Mouse (Mus musculus): ENCODE data around the gene Bend6. TPM values are rescaled to one million over a fixed set of nuclear protein-coding genes. Genes with fewer than 3 reads are reported as not detected.

The Bend6 gene
- total and polyA plus RNA-seq, 3 experiments: 0.04 to 0.08 TPM; not detected in 1

DNA sequence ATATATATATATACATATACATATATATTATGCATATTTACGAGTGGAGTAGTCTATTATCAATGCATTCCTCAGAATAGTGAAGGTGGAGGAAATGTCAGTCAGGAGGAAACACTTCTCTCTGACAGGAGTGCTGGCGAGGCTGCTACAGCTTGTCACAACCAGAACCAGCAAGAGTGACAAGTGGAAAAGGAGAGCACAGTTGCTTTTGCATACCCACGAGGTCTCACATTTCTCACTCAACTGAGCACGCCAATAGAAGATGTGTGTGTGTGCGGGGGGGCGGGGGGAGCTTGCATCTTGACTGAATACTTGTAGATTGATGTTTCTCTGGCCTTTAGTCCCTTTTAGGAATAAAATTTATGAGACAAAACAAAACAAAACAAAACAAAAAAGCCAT lies 11.5 kb downstream of the Bend6 start:
- Histone ChIP-seq H3K79me2 (ENCODE audit: control insufficient read depth, insufficient read depth, low read length, poor library complexity) (no peaks in the 10 kb centered on the region), H3K4me1 (ENCODE audit: control insufficient read depth in 1 of 2, insufficient read depth in 2 of 2, low read length in 2 of 2) (no peaks in the 10 kb centered on the region), H3K27me3 (ENCODE audit: control insufficient read depth in 1 of 2, insufficient read depth in 2 of 2, low read length in 2 of 2) (no peaks in the 10 kb centered on the region), H3K9ac (ENCODE audit: control insufficient read depth, low read depth, low read length, poor library complexity, severe bottlenecking) (no peak overlapping the region), H3K36me3 (ENCODE audit: control insufficient read depth in 1 of 2, insufficient read depth in 2 of 2, low read length in 2 of 2) (no peaks in the 10 kb centered on the region), H3K4me3 (ENCODE audit: control insufficient read depth in 1 of 2, insufficient read depth in 1 of 2, low read depth in 2 of 2, low read length in 2 of 2) (no peak overlapping the region), H3K27ac (ENCODE audit: control insufficient read depth, low read depth, low read length) (no peak overlapping the region), H3K9me3 (replicated peaks; ENCODE audit: insufficient read depth, low read length) (no peaks in the 10 kb centered on the region)
- DNase-seq (ENCODE audit: low read depth, low spot score): no peak
- TF ChIP-seq RCOR1 (IDR thresholded peaks at IDR 0.05; ENCODE audit: low read depth, low read length) (no peak), MAZ (IDR thresholded peaks at IDR 0.05; ENCODE audit: low read depth, low read length) (no peak), SIN3A (IDR thresholded peaks at IDR 0.05; ENCODE audit: low read length) (no peak), USF1 (IDR thresholded peaks at IDR 0.05; ENCODE audit: low read depth, low read length) (no peak), BHLHE40 (IDR thresholded peaks at IDR 0.05; ENCODE audit: borderline replicate concordance, low read depth, low read length) (no peak), MYC (IDR thresholded peaks at IDR 0.05; ENCODE audit: low read depth, low read length) (no peak), ZKSCAN1 (IDR thresholded peaks at IDR 0.05; ENCODE audit: low read depth, low read length) (no peak)

DNA sequence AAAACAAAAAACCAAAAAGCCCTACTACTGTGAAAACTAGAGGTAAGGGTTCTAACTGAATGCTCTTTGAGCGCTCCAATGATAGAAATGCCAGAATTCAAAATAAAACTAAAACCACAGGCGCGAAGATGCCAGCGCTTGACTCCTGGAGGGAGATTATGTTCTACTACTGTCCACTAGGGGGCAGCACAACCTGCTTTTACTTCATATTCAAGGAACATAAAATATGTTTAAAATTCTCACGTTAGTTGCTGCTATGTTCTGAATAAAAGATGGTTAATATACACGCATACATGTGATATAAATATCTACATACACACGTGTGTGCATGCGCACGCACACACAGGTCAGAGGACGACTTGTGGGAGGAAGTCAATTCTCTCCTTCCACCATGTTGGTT lies 14.8 kb downstream of the Bend6 start:
- Histone ChIP-seq H3K4me1 (ENCODE audit: control insufficient read depth in 1 of 2, insufficient read depth in 2 of 2, low read length in 2 of 2) (no peaks in the 10 kb centered on the region), H3K9ac (ENCODE audit: control insufficient read depth, low read depth, low read length, poor library complexity, severe bottlenecking) (no peak overlapping the region), H3K9me3 (replicated peaks; ENCODE audit: insufficient read depth, low read length) (no peaks in the 10 kb centered on the region), H3K4me3 (ENCODE audit: control insufficient read depth in 1 of 2, insufficient read depth in 1 of 2, low read depth in 2 of 2, low read length in 2 of 2) (no peak overlapping the region), H3K27ac (ENCODE audit: control insufficient read depth, low read depth, low read length) (no peak overlapping the region), H3K36me3 (ENCODE audit: control insufficient read depth in 1 of 2, insufficient read depth in 2 of 2, low read length in 2 of 2) (no peaks in the 10 kb centered on the region), H3K27me3 (ENCODE audit: control insufficient read depth in 1 of 2, insufficient read depth in 2 of 2, low read length in 2 of 2) (no peaks in the 10 kb centered on the region), H3K79me2 (ENCODE audit: control insufficient read depth, insufficient read depth, low read length, poor library complexity) (no peaks in the 10 kb centered on the region)
- DNase-seq (ENCODE audit: low read depth, low spot score): peak; percentile 43
- TF ChIP-seq RAD21 (IDR thresholded peaks at IDR 0.05; ENCODE audit: low read depth, low read length): peak; percentile 30
- no peak for TF ChIP-seq MYB (IDR thresholded peaks at IDR 0.05; ENCODE audit: low read depth, low read length)
- TF ChIP-seq CTCF (IDR thresholded peaks at IDR 0.05 in 2 of 3, conservative IDR thresholded peaks at IDR 0.05 in 1 of 3; ENCODE audit: control insufficient read depth in 1 of 3, insufficient read depth in 1 of 3, low read depth in 2 of 3, low read length in 3 of 3, poor library complexity in 1 of 3, severe bottlenecking in 1 of 3): peak; percentile 40 to 57 (median 45)
- no peak for TF ChIP-seq ZMIZ1 (IDR thresholded peaks at IDR 0.05; ENCODE audit: low read depth, low read length)
- TF ChIP-seq USF2 (IDR thresholded peaks at IDR 0.05; ENCODE audit: borderline replicate concordance in 1 of 2, insufficient read depth in 1 of 2, low read depth in 1 of 2, low read length in 2 of 2): no peak
- TF ChIP-seq ZC3H11A (IDR thresholded peaks at IDR 0.05; ENCODE audit: low read depth, low read length): no peak
- TF ChIP-seq E2F4 (IDR thresholded peaks at IDR 0.05; ENCODE audit: borderline replicate concordance, low read depth, low read length): no peak
- TF ChIP-seq TCF12 (IDR thresholded peaks at IDR 0.05; ENCODE audit: low read depth, low read length): no peak
- TF ChIP-seq SMC3 (IDR thresholded peaks at IDR 0.05; ENCODE audit: low read depth, low read length): peak; percentile 31

Measured in MEL (cell line).